Mouse (Mus musculus): ENCODE results near the gene Fbxl17. TPM values are rescaled to one million over a fixed set of nuclear protein-coding genes. Genes with fewer than 3 reads are reported as not detected.

Gene Fbxl17
- polyA plus RNA-seq, 1 experiment from 2014 or later = 7.0 TPM

DNA sequence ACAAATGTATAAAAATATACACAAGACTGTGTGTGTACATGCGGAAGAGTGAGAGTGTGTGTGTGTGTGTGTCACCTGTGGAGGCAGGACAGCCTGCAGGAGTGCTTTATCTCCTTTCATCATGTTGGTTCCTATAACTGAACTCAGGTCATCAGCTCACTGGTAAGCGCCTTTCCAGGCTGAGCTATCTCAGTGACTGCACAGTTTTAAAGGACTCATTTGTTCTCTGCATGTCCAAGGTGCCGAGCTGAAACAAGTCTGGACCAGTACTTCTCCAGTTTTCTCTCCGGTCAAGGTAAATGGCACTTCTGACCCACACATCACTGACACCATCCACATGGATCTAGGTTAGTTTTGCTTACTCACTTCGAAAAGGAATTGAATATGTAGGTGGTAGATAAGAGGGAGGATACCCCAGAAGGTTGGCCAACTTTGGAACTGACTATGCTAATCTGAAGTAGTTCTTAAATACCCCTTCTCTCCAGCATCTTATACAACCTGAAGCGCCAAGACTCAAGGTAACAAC is 2.5 kb downstream of the Fbxl17 start:
- H3K4me1 ChIP-seq = peaks cover 34% of the 10 kb centered on the region
- 86% methylated on average over 6 of the region's 6 CpGs for WGBS
- no peaks in the 10 kb centered on the region for H3K36me3 ChIP-seq (replicated peaks)
- H3K4me3 ChIP-seq (replicated peaks) = no peak overlapping the region
- H3K27ac ChIP-seq = no peak overlapping the region
- no peaks in the 10 kb centered on the region for H3K9me3 ChIP-seq
- no peak for ATAC-seq (ENCODE audit: low FRiP score)
- H3K9ac ChIP-seq = no peak overlapping the region
- peak overlapping the region; percentile 6; the same call in 1 of the 2 replicates for H3K4me2 ChIP-seq
- H3K27me3 ChIP-seq = no peaks in the 10 kb centered on the region

DNA sequence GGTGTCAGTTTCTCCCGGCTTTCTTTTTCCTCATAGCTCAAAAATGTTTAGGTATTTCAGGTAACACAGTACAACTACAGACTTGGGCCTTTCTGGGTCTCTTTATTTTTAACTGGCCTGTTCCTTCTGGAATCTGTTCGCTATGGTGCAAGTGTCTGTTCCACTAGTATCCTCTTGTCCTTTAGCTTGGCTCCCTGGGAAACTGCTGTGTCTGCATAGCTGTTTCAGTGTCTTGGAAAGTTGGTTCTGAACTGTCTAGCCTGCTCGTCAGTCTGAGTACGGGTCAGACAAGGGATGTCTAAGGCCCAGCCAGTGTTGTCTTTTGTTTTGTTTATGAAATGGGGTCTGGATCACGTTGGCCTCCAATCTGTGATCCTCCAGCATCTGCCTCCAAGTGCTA is 3.7 kb downstream of the Fbxl17 start:
- Histone ChIP-seq H3K4me1 (peaks cover 34% of the 10 kb centered on the region), H3K4me2 (no peak overlapping the region)
- ATAC-seq (ENCODE audit: low FRiP score) = no peak

DNA sequence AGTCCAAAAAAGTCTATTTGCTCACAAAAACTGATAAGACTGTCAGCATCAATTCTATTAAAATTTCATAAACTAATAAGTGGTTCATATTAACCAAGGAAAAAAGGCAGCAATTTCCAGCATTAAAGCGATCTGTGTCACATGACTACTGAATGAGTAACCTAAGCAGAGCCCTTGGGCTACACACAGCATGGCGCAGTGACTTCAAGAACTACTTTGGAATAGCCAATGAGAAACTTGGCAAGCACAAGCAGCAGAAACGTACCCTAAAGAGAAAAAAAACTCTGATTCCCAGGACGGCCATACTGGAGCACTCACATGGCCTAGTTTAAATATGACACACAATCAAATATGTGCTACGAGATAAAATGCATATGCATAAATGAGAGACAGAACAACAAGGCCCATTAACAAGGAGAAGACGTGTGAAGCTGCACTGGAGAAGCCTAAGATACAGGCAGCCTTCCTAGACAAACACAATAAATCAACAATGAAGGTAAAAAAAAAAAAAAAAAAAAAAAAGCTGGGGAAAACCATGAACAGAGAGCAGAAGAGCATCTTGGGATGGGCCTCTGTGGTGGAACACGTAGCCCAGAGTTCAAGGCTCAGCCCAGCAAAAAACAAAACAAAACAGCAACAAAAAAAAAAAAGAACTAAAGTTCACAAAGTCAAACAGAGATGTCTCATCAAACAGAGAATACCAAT is 5.8 kb downstream of the Fbxl17 start:
- no peak for ATAC-seq (ENCODE audit: low FRiP score)
- Histone ChIP-seq H3K4me3 (replicated peaks) (no peak overlapping the region), H3K4me1 (peaks cover 30% of the 10 kb centered on the region), H3K9ac (no peak overlapping the region), H3K27ac (no peak overlapping the region), H3K9me3 (no peaks in the 10 kb centered on the region), H3K4me2 (no peak overlapping the region), H3K27me3 (no peaks in the 10 kb centered on the region), H3K36me3 (replicated peaks) (0 out of 2 replicates have a peak, but pooled peaks cover 6% of the 10 kb centered on the region)
- 79% methylated on average over 7 of the region's 7 CpGs for WGBS

More for the DNA sequence above, 3.7 kb downstream of the Fbxl17 start:
- Histone ChIP-seq H3K9ac (no peak overlapping the region), H3K27me3 (no peaks in the 10 kb centered on the region), H3K27ac (no peak overlapping the region), H3K9me3 (no peaks in the 10 kb centered on the region), H3K4me3 (replicated peaks) (no peak overlapping the region), H3K36me3 (replicated peaks) (no peaks in the 10 kb centered on the region)
- WGBS = 57% methylated on average over 5 of the region's 5 CpGs

DNA sequence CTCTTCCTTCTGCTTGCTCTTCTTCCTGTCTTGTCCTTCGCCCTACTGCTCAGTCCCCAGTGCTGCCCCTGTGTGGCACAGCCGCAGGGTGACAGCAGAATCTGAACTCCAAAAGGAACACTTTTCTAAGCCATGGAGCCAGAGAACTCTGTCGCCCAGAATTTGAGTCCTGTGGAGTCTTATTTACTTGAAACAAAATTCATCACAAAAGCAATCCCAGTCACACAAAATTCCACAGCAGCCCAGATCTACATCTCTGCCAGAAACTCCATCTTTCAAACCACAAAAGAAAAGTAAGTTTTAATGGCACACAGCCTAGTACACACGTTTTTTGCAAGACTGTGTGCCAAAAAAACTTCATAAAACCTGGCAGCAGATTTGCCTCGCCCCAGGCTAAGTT is 6.5 kb downstream of the Fbxl17 start:
- peaks cover 26% of the 10 kb centered on the region for H3K4me1 ChIP-seq
- ATAC-seq (ENCODE audit: low FRiP score) = no peak
- 0 out of 2 replicates have a peak, but pooled peaks cover 6% of the 10 kb centered on the region for H3K36me3 ChIP-seq (replicated peaks)
- no peaks in the 10 kb centered on the region for H3K27me3 ChIP-seq
- H3K9me3 ChIP-seq = no peaks in the 10 kb centered on the region
- H3K4me2 ChIP-seq = no peak overlapping the region
- 46% methylated on average over 5 of the region's 5 CpGs for WGBS
- no peak overlapping the region for H3K27ac ChIP-seq
- no peak overlapping the region for H3K9ac ChIP-seq
- H3K4me3 ChIP-seq (replicated peaks) = no peak overlapping the region

DNA sequence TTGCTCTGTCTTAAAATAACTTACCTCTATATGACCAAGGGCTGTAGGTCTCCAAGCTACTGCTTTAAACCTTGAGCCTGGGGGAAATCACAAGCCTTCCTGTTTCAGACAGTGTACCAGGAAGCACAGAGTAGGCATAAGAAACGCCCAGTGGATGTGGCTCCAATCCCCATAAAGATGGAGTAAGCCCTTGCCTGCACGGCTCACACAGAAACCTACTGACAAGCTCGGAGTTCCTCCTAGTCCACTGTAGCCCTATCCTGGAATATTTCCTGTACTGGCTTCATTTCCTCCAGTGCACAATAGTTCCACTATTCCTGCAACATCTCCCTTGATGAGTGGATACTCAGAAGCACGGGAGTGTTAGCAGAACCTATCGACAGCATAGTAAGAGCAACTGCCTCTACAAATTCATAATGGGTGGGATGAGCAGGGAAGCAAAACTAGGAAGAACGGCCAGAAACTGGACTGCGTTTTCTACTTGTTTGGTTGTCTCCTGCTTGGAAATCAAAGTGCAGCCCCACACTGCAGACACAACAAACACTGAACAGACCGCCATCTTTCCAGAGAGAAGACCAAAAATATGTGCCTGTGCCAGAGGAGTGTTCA is 7.0 kb downstream of the Fbxl17 start:
- H3K4me2 ChIP-seq = no peak overlapping the region
- no peak overlapping the region for H3K4me3 ChIP-seq (replicated peaks)
- peaks cover 20% of the 10 kb centered on the region for H3K4me1 ChIP-seq
- no peak for ATAC-seq (ENCODE audit: low FRiP score)
- no peak overlapping the region for H3K27ac ChIP-seq
- H3K9ac ChIP-seq = no peak overlapping the region
- 88% methylated on average over 8 of the region's 8 CpGs for WGBS
- no peaks in the 10 kb centered on the region for H3K9me3 ChIP-seq
- H3K36me3 ChIP-seq (replicated peaks) = 0 out of 2 replicates have a peak, but pooled peaks cover 6% of the 10 kb centered on the region
- H3K27me3 ChIP-seq = no peaks in the 10 kb centered on the region

DNA sequence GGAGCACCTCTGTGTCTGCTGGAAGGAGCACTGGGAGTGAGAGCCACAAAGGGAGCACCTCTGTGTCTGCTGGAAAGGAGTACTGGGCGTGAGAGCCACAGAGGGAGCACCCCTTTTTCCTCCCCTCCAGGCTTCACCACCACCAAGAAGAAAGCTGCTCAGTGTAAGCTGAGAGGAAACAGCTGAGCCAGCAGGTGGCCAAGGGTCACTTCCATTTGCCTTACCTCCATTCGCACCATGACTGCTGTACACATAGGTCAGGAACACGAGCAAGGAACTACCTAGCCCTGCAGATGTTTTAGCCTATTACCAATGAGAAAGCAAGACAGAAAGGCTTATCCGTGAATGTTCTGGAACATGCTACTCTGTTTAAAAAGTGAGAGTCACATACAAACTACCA is 10.3 kb downstream of the Fbxl17 start:
- WGBS = 89% methylated on average over 4 of the region's 4 CpGs
- Histone ChIP-seq H3K36me3 (replicated peaks) (peaks cover 19% of the 10 kb centered on the region), H3K4me1 (no peaks in the 10 kb centered on the region; the same call in 1 of the 2 replicates), H3K4me3 (replicated peaks) (no peak overlapping the region), H3K27me3 (no peaks in the 10 kb centered on the region), H3K9me3 (no peaks in the 10 kb centered on the region), H3K27ac (no peak overlapping the region), H3K4me2 (no peak overlapping the region), H3K9ac (no peak overlapping the region)
- no peak for ATAC-seq (ENCODE audit: low FRiP score)

DNA sequence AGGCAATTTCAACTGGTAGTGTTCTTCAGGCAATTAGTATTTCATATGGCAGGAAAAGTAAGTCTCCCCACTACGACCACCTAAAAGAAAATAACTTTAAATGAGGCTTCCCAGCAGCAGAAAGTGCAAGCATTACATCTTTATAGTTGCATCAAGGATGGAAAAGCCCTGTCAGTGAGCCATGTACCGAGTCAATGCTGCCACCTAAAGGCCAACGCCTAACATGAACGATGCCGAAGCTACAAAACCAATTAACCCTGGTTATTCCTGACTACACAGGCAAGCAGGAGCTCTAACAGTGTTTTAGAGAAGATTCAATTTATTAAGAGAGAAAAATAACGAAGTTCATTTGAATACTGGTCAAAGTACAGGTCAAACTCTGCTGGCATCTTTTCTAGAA is 32.0 kb downstream of the Fbxl17 start:
- ATAC-seq (ENCODE audit: low FRiP score) = peak; percentile 49; the same call in 1 of the 2 replicates

DNA sequence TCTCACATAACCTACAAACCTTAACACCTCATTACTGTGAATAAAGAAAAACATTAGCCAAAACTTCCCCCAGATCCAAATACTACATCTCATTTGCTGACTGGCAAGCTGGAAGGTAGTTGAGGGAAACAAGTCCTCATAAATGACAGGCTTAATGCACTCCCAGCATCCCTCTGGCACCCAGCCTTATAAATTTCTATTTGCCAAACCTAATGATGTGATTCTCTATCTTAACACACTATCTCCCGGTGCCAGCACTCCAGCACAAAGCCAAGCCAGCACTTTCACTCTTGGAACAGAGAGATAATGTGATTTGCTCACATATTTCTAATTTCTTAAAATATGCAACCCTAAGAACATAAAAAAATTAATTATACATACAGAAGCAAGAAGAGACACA is 34.6 kb downstream of the Fbxl17 start:
- Histone ChIP-seq H3K9me3 (no peaks in the 10 kb centered on the region), H3K27ac (no peak overlapping the region), H3K4me1 (peaks cover 14% of the 10 kb centered on the region), H3K4me3 (replicated peaks) (no peak overlapping the region), H3K4me2 (no peak overlapping the region), H3K36me3 (replicated peaks) (no peaks in the 10 kb centered on the region), H3K27me3 (no peaks in the 10 kb centered on the region), H3K9ac (no peak overlapping the region)
- 83% methylated on average over 1 of the region's 1 CpGs for WGBS
- no peak for ATAC-seq (ENCODE audit: low FRiP score)

More for the DNA sequence above, 32.0 kb downstream of the Fbxl17 start:
- Histone ChIP-seq H3K4me2 (no peak overlapping the region), H3K4me3 (replicated peaks) (no peak overlapping the region), H3K9me3 (no peaks in the 10 kb centered on the region), H3K4me1 (peaks cover 11% of the 10 kb centered on the region), H3K36me3 (replicated peaks) (no peaks in the 10 kb centered on the region), H3K27ac (no peak overlapping the region), H3K27me3 (no peaks in the 10 kb centered on the region), H3K9ac (no peak overlapping the region)
- 5% methylated on average over 6 of the region's 6 CpGs for WGBS

DNA sequence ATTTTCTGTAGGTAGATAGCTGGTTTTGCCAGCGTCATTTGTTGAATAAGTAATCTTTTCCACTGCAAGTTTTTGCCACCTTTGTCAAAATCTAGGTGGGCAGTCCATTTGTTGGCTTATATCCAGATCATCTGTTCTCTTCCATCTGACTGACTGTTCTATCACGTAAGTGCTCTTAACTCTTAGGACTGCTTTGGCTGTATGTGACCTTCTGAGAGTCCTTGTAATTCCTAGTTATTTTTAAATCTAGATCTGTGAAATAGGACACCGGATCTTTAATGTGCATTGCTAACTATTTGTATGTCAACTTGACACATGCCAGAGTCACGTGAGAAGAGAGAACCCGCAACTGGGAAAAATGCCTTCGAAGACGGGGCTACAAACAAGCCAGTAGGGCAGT is 37.3 kb downstream of the Fbxl17 start:
- no peaks in the 10 kb centered on the region for H3K36me3 ChIP-seq (replicated peaks)
- H3K9ac ChIP-seq = no peak overlapping the region
- H3K27ac ChIP-seq = no peak overlapping the region
- no peak overlapping the region for H3K4me3 ChIP-seq (replicated peaks)
- no peaks in the 10 kb centered on the region for H3K9me3 ChIP-seq
- H3K27me3 ChIP-seq = no peaks in the 10 kb centered on the region
- WGBS = 88% methylated on average over 7 of the region's 7 CpGs
- H3K4me2 ChIP-seq = no peak overlapping the region
- peaks cover 20% of the 10 kb centered on the region for H3K4me1 ChIP-seq
- no peak for ATAC-seq (ENCODE audit: low FRiP score)

DNA sequence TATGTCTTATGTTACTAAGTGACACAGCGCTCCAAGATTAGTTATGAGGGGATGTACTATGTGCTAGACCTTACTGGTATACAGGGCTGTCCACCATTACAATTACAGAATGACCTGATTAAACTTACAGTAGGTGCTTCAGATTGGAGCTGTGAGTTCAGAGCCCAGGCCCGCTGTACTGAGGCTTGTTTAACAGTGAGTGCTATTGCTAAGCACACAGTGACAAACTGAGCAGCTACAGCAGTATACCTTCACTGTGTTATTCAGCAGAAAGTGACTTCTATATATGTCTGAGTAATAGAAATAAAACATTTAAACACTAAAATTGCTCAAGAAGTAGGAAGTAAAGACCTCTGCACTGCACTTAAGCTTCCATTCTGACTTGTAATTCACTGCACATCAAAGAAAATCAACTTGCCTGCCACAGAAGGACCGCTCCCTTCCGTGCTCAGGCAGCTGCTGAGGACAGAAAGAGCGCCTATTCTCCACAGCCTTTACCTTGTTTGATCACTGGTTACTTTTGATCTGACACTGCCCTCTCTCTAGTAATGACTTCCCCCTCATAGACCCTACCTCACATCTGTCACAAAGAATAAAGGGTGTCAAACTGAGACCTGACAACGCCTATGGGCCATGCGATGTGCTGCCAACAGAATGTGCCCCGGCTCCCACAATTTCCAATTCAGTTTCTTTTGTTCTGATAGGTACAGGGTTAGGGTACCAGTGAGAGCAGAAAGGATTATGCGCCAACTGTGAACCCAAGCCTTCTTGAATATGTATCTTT is 39.9 kb downstream of the Fbxl17 start:
- WGBS = 43% methylated on average over 9 of the region's 9 CpGs
- Histone ChIP-seq H3K9ac (no peak overlapping the region), H3K4me2 (no peak overlapping the region), H3K9me3 (no peaks in the 10 kb centered on the region), H3K4me3 (replicated peaks) (no peak overlapping the region), H3K36me3 (replicated peaks) (no peaks in the 10 kb centered on the region), H3K27ac (no peak overlapping the region), H3K27me3 (no peaks in the 10 kb centered on the region), H3K4me1 (peaks cover 10% of the 10 kb centered on the region)
- no peak for ATAC-seq (ENCODE audit: low FRiP score)

DNA sequence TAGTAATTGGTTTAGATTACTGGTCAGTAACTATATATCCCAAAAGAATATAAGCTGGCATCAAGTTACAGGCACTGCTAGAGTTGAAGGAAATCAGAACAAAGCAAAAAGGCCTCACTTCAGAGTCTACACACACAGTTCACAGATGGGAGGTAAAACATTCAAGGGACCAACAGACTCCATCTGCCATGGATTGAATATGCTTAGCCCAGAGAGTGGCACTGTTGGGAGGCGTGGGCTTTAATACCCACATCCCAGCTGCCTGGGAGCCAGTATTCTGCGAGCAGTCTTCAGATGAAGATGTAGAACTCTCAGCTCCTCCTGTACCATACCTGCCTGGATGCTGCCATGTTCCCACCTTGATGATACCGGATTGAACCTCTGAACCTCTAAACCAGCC is 41.8 kb downstream of the Fbxl17 start:
- H3K27me3 ChIP-seq = no peaks in the 10 kb centered on the region
- H3K9ac ChIP-seq = no peak overlapping the region
- H3K36me3 ChIP-seq (replicated peaks) = no peaks in the 10 kb centered on the region
- no peak overlapping the region for H3K4me2 ChIP-seq
- peaks cover 10% of the 10 kb centered on the region for H3K4me1 ChIP-seq
- H3K27ac ChIP-seq = no peak overlapping the region
- WGBS = 95% methylated on average over 3 of the region's 3 CpGs
- no peak overlapping the region for H3K4me3 ChIP-seq (replicated peaks)
- no peak for ATAC-seq (ENCODE audit: low FRiP score)
- no peaks in the 10 kb centered on the region for H3K9me3 ChIP-seq

DNA sequence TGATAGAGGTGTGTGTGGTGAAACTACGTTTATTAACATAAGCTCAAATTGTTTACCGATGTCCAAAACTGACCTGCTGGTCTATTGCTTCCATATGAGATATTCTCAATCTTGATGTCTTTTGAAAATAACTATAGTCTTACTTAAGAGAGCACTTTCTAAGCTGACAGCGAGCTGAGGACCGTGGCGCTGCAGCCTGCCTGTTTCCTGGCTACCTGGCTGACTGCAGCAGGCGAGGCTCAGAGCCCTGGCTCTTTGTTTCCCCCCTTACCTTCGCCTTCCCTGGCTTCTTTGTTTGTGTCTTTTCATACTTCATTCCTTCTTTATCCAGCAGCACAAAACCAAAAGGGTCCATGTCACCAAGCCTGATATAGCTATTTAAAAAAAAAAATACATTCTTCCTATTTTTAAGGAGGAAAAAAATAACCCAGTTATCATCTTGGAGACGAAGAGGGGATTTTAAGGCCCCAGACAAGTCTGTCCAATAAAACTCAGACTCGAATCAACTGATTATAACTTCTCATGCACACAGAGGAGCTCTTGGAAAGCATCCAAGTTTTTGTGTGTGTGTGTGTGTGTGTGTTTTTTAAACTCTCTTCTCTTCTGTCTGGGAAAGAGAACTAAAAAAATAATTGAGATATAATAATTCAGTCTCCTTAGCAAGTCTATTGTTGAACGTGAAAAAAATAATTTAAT is 48.4 kb downstream of the Fbxl17 start:
- no peaks in the 10 kb centered on the region for H3K36me3 ChIP-seq (replicated peaks)
- peaks cover 7% of the 10 kb centered on the region for H3K4me1 ChIP-seq
- H3K9me3 ChIP-seq = no peaks in the 10 kb centered on the region
- H3K4me3 ChIP-seq (replicated peaks) = no peak overlapping the region
- ATAC-seq (ENCODE audit: low FRiP score) = no peak
- H3K9ac ChIP-seq = no peak overlapping the region
- WGBS = 48% methylated on average over 10 of the region's 10 CpGs
- H3K4me2 ChIP-seq = no peak overlapping the region
- H3K27me3 ChIP-seq = no peaks in the 10 kb centered on the region
- no peak overlapping the region for H3K27ac ChIP-seq

Measured in forebrain, embryonic 12.5 days (tissue).